Mouse (Mus musculus): ENCODE measurements around the gene Wipi2.

- TF ChIP-seq CTCF (IDR thresholded peaks at IDR 0.05; ENCODE audit: low read depth, low read length) (no peak), TAL1 (conservative IDR thresholded peaks at IDR 0.05; ENCODE audit: low read depth, low read length) (no peak), GATA2 (IDR thresholded peaks at IDR 0.05; ENCODE audit: borderline replicate concordance, low read depth, low read length) (no peak)
Measured at GRCm38 (mm10) chr5:142693738-142694430, 66.4 kb downstream of the Wipi2 start.
